Mouse (Mus musculus) embryonic facial prominence, embryonic 14.5 days (tissue): Measurements from ENCODE around the gene Hrh3. TPM values are rescaled to one million over a fixed set of nuclear protein-coding genes. Genes with fewer than 3 reads are reported as not detected.

Source experiments
- ATAC-seq: fragments of 200-750 bp; cut with Nextera tagmentation; 2 replicates; pipeline ENCODE4 v1.8.0; 2017; ENCODE audit warnings: low read depth, moderate number of reproducible peaks, moderate TSS enrichment
- DNase-seq: peaks from one replicate; pipeline ENCODE4 v3.0.0-alpha.2; 2015; ENCODE audit warnings: low spot score
- H3K27ac ChIP-seq: fragments of 300-500 bp; sonication (generic); replicated peaks from 2 replicates; pipeline ENCODE4 v1.5.1; 2014; ENCODE audit warnings: low read depth, mild to moderate bottlenecking, low read length, moderate library complexity
- H3K27me3 ChIP-seq: fragments of 300-500 bp; sonication (generic); replicated peaks from 2 replicates; pipeline ENCODE4 v1.6.1; 2014; ENCODE audit warnings: low read length; ENCODE audit not compliant: control insufficient read depth, insufficient read depth
- H3K36me3 ChIP-seq: fragments of 300-500 bp; sonication (generic); 2 replicates; pipeline ENCODE4 v1.6.1; 2014; ENCODE audit warnings: low read length, mixed read lengths; ENCODE audit not compliant: control insufficient read depth, insufficient read depth
- H3K4me1 ChIP-seq: fragments of 300-500 bp; sonication (generic); 2 replicates; pipeline ENCODE4 v1.6.1; 2014; ENCODE audit warnings: antibody characterized with exemption, low read length; ENCODE audit not compliant: control insufficient read depth, insufficient read depth
- H3K4me2 ChIP-seq: fragments of 300-500 bp; sonication (generic); 2 replicates; pipeline ENCODE4 v1.6.1; 2014; ENCODE audit warnings: low read depth, mild to moderate bottlenecking, low read length, moderate library complexity, mixed read lengths
- H3K4me3 ChIP-seq: fragments of 300-500 bp; sonication (generic); 2 replicates; pipeline ENCODE4 v1.5.1; 2014; ENCODE audit warnings: low read depth, mild to moderate bottlenecking, low read length
- H3K9ac ChIP-seq: fragments of 300-500 bp; sonication (generic); 2 replicates; pipeline ENCODE4 v1.6.1; 2014; ENCODE audit warnings: low read depth, mild to moderate bottlenecking, low read length, moderate library complexity, mixed read lengths
- H3K9me3 ChIP-seq: fragments of 300-500 bp; sonication (generic); 2 replicates; pipeline ENCODE4 v1.6.1; 2016; ENCODE audit warnings: low read length; ENCODE audit not compliant: control insufficient read depth
- WGBS: fragments of 180-500 bp; shearing (Covaris S2); extraction: QIAGEN DNeasy Blood & Tissue Kit; methylation state at CpG from one replicate; pipeline ENCODE4 v1.1.7; 2014; 5-methylcytosine and 5-hydroxymethylcytosine counted together
- polyA plus RNA-seq: library from polyadenylated mRNA; unstranded; fragments of >200 nt; fragmentation: Nextera tagmentation; extraction: Ambion mirVana; gene quantifications from 2 replicates; pipeline ENCODE4 v1.2.1, GENCODE M21; 2014

The Hrh3 gene
- polyA plus RNA-seq, 1 experiment from 2014 or later: 0.11 TPM

GRCm38 (mm10) chr2:180124192-180124591 is 19.9 kb upstream of the Hrh3 start:
- 85% methylated on average over 2 of the region's 2 CpGs for WGBS
- no peaks in the 10 kb centered on the region for H3K27me3 ChIP-seq
- no peak overlapping the region for H3K9ac ChIP-seq
- no peak overlapping the region for H3K4me2 ChIP-seq
- no peak overlapping the region for H3K4me3 ChIP-seq
- peaks cover 3% of the 10 kb centered on the region; the same call in 1 of the 2 replicates for H3K9me3 ChIP-seq
- ATAC-seq: no peak
- no peak for DNase-seq
- H3K4me1 ChIP-seq: 0 out of 2 replicates have a peak, but pooled peaks cover 15% of the 10 kb centered on the region
- H3K36me3 ChIP-seq: no peaks in the 10 kb centered on the region
- H3K27ac ChIP-seq: no peak overlapping the region

GRCm38 (mm10) chr2:180120292-180120761 is 16.0 kb upstream of the Hrh3 start:
- H3K9me3 ChIP-seq: peaks cover 3% of the 10 kb centered on the region; the same call in 1 of the 2 replicates
- no peaks in the 10 kb centered on the region for H3K36me3 ChIP-seq
- peaks cover 9% of the 10 kb centered on the region; the same call in 1 of the 2 replicates for H3K4me1 ChIP-seq
- peak overlapping the region; percentile 82 for H3K9ac ChIP-seq
- WGBS: 63% methylated on average over 5 of the region's 5 CpGs
- H3K27ac ChIP-seq: no peak overlapping the region
- H3K27me3 ChIP-seq: no peaks in the 10 kb centered on the region
- peak overlapping the region; percentile 74 for H3K4me2 ChIP-seq
- DNase-seq: no peak
- no peak for ATAC-seq
- H3K4me3 ChIP-seq: peak overlapping the region; percentile 78

GRCm38 (mm10) chr2:180119439-180120291 is 15.4 kb upstream of the Hrh3 start:
- WGBS: 1% methylated on average over 31 of the region's 68 CpGs
- ATAC-seq: peak; percentile 31
- H3K4me1 ChIP-seq: peaks cover 9% of the 10 kb centered on the region; the same call in 1 of the 2 replicates
- H3K9me3 ChIP-seq: peaks cover 3% of the 10 kb centered on the region; the same call in 1 of the 2 replicates
- peak overlapping the region; percentile 24 for H3K27ac ChIP-seq
- no peaks in the 10 kb centered on the region for H3K36me3 ChIP-seq
- H3K4me3 ChIP-seq: peak overlapping the region; percentile 78
- no peaks in the 10 kb centered on the region for H3K27me3 ChIP-seq
- peak; percentile 47 for DNase-seq
- H3K9ac ChIP-seq: peak overlapping the region; percentile 82
- peak overlapping the region; percentile 74 for H3K4me2 ChIP-seq

DNA sequence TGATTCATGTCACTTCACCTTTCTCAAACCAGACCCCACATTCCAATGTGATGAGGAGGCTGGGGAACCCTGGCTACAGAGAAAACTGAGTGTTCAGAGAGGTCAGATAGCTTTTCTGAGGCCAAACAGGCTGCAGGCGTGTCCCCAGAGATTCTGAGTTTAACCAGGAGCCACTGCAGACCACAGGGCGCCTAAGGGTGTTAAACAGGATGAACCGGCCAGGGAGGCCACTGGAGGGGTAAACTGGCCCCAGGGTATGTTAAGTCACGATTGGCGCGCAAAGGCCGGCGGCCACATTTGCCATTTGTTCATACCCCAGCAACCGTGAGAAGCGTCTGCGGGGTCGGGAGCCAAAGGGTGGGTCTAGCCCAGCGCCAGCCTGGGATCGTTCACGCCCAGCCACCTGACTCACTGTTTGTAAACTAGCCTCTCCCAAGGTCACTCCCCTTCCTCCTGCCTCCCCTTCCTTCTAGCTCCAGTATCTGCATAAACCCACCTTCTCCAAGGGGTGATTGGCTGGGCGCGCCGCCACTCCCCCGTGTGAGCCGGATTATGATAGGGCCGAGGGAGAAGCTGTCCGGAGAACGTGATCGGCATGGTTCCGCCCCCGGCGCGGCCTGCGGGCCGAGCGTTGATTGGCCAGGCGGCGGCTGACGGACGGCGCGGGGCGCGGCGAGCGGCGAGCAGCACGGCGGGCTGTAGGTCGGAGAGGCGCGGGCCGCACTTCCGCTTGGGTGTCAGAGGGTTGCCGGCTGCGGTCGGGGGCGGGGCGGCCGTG is 14.6 kb upstream of the Hrh3 start, which contains the start of gene Osbpl2:
Gene Osbpl2 (plus strand): TSS at position 646 of the 778 bp plus-strand sequence.
- WGBS: under 1% methylated on average over 17 of the region's 55 CpGs
- Histone ChIP-seq H3K4me2 (peak within 1 kb of the TSS; percentile 74), H3K4me3 (peak within 1 kb of the TSS; percentile 78), H3K36me3 (no peaks in the 10 kb centered on the region), H3K9me3 (peaks cover 1% of the 10 kb centered on the region; the same call in 1 of the 2 replicates), H3K9ac (peak within 1 kb of the TSS; percentile 82), H3K27me3 (no peaks in the 10 kb centered on the region), H3K4me1 (peaks cover 9% of the 10 kb centered on the region; the same call in 1 of the 2 replicates), H3K27ac (peak within 1 kb of the TSS; percentile 49)
- DNase-seq (peak; percentile 99), ATAC-seq (peak; percentile 99)

DNA sequence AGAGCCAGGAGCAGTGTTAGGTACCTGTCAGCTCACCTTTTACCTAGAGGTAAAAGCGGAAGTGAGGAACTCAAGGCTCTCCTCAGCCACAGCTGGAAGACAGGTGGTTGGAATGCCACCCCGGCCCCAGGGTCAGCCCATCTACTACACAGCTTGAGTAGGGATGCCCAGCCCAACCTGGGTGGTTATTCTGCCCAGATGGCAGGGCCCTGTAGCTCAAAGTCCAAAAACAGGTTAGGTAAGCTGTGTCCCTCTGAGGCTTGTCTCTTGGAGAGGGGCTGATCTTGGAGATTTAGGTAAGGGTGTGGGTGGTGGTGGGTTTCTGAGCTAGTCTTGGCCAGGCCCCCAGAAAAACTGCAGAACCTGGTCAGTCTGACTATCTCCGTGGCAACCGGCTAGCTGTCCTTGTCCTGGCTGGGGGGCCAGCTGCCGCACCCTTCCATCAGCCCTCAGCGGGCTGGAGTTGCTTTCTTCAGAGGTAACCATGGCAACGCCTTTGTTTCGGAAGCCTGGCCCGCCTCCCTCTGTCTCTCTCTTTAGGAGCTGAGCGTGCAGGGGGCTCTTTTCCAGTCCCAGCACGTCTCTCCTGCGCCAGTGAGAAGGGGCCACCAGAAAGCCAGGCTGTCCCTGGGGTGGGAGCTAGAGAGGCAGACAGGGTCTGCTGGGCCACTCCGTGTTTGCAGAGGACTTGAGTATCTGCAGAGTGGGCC is 13.4 kb upstream of the Hrh3 start:
- peak overlapping the region; percentile 26; the same call in 1 of the 2 replicates for H3K4me2 ChIP-seq
- H3K9ac ChIP-seq: 0 out of 2 replicates have a peak overlapping the region, but pooled peaks have one; percentile 25
- 6% methylated on average over 13 of the region's 13 CpGs for WGBS
- ATAC-seq: no peak
- no peaks in the 10 kb centered on the region for H3K36me3 ChIP-seq
- no peak overlapping the region for H3K27ac ChIP-seq
- no peaks in the 10 kb centered on the region for H3K27me3 ChIP-seq
- peak; percentile 69 for DNase-seq
- peaks cover 9% of the 10 kb centered on the region; the same call in 1 of the 2 replicates for H3K4me1 ChIP-seq
- no peak overlapping the region for H3K4me3 ChIP-seq
- H3K9me3 ChIP-seq: no peaks in the 10 kb centered on the region

DNA sequence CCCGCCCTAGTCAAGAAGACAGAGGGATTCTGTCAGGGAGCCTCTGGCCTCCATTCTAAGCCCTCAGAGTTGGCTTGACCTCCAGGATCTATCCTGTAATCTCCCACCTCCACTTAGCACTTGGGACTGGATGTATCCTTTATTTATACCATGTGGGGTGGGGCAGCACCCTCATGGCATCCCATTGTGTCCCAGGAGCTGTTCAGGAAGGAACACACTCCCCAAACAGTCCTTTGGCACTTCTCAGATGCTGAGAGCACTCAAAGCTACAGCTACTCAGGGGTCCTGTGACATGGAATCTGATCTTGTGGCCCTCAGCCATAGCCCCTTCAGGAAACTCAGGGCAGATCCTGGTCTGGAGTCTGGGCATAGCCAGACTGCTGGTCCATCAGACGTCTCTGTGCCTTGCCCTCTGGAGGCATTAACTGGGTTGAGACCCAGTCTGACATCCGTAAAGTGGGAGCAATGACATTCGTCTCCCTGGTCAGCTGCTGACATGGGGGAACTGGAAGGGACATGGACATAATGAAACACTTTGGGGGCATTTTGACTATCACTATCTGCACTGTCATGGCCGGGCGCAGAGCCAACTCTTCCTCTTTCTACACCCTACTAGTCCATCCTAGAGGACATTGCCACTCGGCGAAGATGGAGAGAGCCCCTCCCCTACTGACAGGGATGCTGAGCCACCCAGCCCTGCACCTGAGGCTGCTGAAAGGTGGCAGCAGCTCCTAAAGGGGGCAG is 12.6 kb upstream of the Hrh3 start:
- Histone ChIP-seq H3K36me3 (no peaks in the 10 kb centered on the region), H3K9me3 (no peaks in the 10 kb centered on the region), H3K4me1 (peaks cover 9% of the 10 kb centered on the region; the same call in 1 of the 2 replicates), H3K9ac (no peak overlapping the region), H3K27me3 (no peaks in the 10 kb centered on the region), H3K4me3 (no peak overlapping the region), H3K27ac (no peak overlapping the region), H3K4me2 (no peak overlapping the region)
- 72% methylated on average over 8 of the region's 8 CpGs for WGBS
- DNase-seq (no peak), ATAC-seq (no peak)

GRCm38 (mm10) chr2:180116081-180116493 is 11.8 kb upstream of the Hrh3 start:
- H3K4me1 ChIP-seq: peaks cover 9% of the 10 kb centered on the region; the same call in 1 of the 2 replicates
- ATAC-seq: no peak
- WGBS: 75% methylated on average over 10 of the region's 10 CpGs

More at GRCm38 (mm10) chr2:180116081-180116493, 11.8 kb upstream of the Hrh3 start:
- H3K36me3 ChIP-seq: no peaks in the 10 kb centered on the region
- no peak overlapping the region for H3K4me2 ChIP-seq
- DNase-seq: no peak
- no peak overlapping the region for H3K27ac ChIP-seq
- no peak overlapping the region for H3K9ac ChIP-seq
- H3K4me3 ChIP-seq: no peak overlapping the region
- no peaks in the 10 kb centered on the region for H3K9me3 ChIP-seq
- no peaks in the 10 kb centered on the region for H3K27me3 ChIP-seq
